Mouse (Mus musculus): ENCODE results near the gene Phtf1. TPM values are rescaled to one million over a fixed set of nuclear protein-coding genes. Genes with fewer than 3 reads are reported as not detected.

Phtf1 gene
- 21.2 and 21.9 TPM in 2 replicates for polyA plus RNA-seq (2015; fragmentation: Nextera tagmentation; extraction: Ambion mirVana)

DNA sequence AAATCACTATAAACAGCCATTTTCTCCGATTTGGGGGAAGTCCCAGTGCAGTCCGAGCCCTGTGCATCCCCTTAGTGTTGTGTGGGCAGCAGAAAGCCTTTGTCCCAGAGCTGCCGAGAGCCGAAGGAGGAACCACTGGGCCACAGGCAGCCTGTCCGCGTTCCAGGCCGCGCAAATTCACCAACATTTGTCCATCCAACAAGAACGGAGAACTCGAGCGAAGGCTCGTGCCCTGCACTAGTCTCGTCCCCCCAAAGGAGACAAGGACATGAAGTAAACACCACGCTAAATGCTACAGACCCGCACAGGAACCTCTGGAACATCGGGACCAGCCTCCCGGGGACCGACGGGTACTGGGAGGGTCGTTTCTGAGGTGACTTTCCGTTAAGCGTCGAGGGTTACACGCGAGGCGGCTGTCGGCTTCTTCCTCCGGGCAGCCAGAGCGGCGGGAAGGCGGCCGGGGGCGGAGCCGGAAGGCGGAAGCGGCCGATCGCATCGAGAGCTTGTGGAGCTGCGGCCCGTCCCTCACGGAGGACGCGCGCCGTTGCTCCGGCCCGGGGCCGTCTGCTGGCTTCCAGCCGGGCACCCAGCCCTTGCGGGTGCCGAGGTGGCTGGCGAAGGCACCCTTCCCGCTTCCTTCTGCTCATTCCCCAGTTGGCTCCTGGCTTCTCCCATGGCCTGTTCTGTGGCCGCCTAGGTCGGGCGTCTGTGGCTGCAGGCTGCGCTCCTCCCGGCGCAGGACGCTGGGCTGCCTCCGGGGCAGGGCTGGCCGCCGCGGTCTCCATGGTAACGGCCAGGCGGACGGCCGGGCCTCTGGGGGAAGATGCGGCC lies at the start of gene Phtf1:
Gene Phtf1, plus strand, starts transcription at position 250 of the 831 bp plus-strand sequence.
- Histone ChIP-seq H3K9me3 (replicated peaks; ENCODE audit: control insufficient read depth, low read length, poor library complexity, severe bottlenecking) (no peaks in the 10 kb centered on the region), H3K27me3 (ENCODE audit: control insufficient read depth, insufficient read depth, low read depth, low read length) (no peaks in the 10 kb centered on the region), H3K4me2 (ENCODE audit: low read length) (peak within 1 kb of the TSS; percentile 74), H3K4me3 (ENCODE audit: low read depth, low read length) (peak within 1 kb of the TSS; percentile 76), H3K9ac (ENCODE audit: low read depth, low read length) (peak within 1 kb of the TSS; percentile 99), H3K4me1 (ENCODE audit: control insufficient read depth, insufficient read depth, low read length) (peaks cover 22% of the 10 kb centered on the region), H3K27ac (ENCODE audit: low read length) (peak within 1 kb of the TSS; percentile 99), H3K36me3 (ENCODE audit: control insufficient read depth, insufficient read depth, low read length) (0 out of 2 replicates have a peak, but pooled peaks cover 2% of the 10 kb centered on the region)
- under 1% methylated on average over 51 of the region's 70 CpGs for WGBS
- ATAC-seq: peak; percentile 96

DNA sequence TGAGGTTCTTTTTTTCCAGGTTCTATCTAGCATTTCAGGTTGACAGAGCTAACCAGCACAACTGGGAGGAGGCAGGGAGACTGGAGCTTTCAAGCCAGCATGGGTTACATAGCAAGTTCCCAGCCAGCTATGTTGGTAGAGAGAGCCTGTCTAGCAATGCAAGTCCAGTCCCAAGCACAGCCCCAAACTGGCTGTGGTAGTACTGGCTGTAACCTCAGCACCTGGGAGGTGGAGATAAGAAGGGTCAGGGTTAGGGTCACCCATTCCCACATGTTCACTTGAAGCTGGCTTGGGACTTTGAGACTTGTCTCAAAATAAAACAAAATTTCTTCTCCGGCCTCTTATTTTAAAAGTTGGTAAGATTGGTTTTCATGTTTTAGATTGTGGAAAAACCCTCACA lies 47.8 kb upstream of the Phtf1 start:
- peaks cover 23% of the 10 kb centered on the region for H3K4me1 ChIP-seq (ENCODE audit: control insufficient read depth, insufficient read depth, low read length)
- no peaks in the 10 kb centered on the region for H3K36me3 ChIP-seq (ENCODE audit: control insufficient read depth, insufficient read depth, low read length)
- no peak overlapping the region for H3K27ac ChIP-seq (ENCODE audit: low read length)
- H3K9me3 ChIP-seq (replicated peaks; ENCODE audit: control insufficient read depth, low read length, poor library complexity, severe bottlenecking): no peaks in the 10 kb centered on the region
- H3K4me2 ChIP-seq (ENCODE audit: low read length): no peak overlapping the region
- no peaks in the 10 kb centered on the region for H3K27me3 ChIP-seq (ENCODE audit: control insufficient read depth, insufficient read depth, low read depth, low read length)
- no peak for ATAC-seq
- WGBS: 98% methylated on average over 1 of the region's 1 CpGs
- H3K9ac ChIP-seq (ENCODE audit: low read depth, low read length): no peak overlapping the region
- no peak overlapping the region for H3K4me3 ChIP-seq (ENCODE audit: low read depth, low read length)

DNA sequence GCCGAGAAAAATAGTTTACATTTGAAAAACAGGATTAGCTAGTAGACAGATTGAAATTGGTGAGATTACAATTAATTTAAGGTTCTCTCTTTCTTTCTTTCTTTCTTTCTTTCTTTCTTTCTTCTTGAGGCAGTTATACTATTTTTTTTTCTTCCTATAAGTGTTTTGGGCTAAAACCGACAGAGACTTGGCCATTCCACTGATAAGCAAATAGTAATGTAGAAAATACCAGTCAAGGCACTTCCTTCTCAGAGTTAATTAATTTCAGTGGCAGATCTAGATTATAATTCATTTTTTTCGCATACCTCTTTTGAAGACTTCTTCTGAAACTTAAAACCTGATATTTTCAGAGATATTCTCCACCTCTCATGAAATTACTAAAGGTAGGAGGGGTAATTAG lies 42.6 kb upstream of the Phtf1 start:
- Histone ChIP-seq H3K4me3 (ENCODE audit: low read depth, low read length) (no peak overlapping the region), H3K4me1 (ENCODE audit: control insufficient read depth, insufficient read depth, low read length) (peaks cover 14% of the 10 kb centered on the region), H3K27ac (ENCODE audit: low read length) (no peak overlapping the region), H3K9ac (ENCODE audit: low read depth, low read length) (no peak overlapping the region), H3K9me3 (replicated peaks; ENCODE audit: control insufficient read depth, low read length, poor library complexity, severe bottlenecking) (no peaks in the 10 kb centered on the region), H3K4me2 (ENCODE audit: low read length) (no peak overlapping the region), H3K36me3 (ENCODE audit: control insufficient read depth, insufficient read depth, low read length) (peaks cover 2% of the 10 kb centered on the region; the same call in 1 of the 2 replicates), H3K27me3 (ENCODE audit: control insufficient read depth, insufficient read depth, low read depth, low read length) (no peaks in the 10 kb centered on the region)
- 51% methylated on average over 3 of the region's 3 CpGs for WGBS
- ATAC-seq: no peak

DNA sequence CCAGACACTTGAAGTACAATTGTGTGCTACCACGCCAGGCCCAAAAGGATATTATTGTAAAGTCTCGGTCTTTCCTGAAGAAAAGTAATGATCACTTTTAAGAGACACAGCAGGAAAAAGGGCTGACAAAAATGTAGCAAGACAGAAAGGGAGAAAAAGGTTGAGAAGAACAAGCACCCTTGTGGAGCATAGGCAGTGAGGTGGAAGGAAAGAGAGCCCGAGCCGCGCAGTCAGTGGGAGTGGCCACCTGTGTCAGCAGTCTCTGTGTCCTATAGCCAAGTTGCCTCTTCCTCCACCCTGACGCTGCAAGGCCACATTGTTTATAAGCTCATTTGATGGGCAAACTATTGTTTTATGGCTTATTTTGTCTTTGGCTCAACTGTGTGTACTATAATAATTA lies 40.4 kb upstream of the Phtf1 start:
- Histone ChIP-seq H3K9ac (ENCODE audit: low read depth, low read length) (no peak overlapping the region), H3K4me1 (ENCODE audit: control insufficient read depth, insufficient read depth, low read length) (peaks cover 12% of the 10 kb centered on the region), H3K4me3 (ENCODE audit: low read depth, low read length) (no peak overlapping the region), H3K27me3 (ENCODE audit: control insufficient read depth, insufficient read depth, low read depth, low read length) (no peaks in the 10 kb centered on the region), H3K36me3 (ENCODE audit: control insufficient read depth, insufficient read depth, low read length) (peaks cover 2% of the 10 kb centered on the region; the same call in 1 of the 2 replicates), H3K27ac (ENCODE audit: low read length) (no peak overlapping the region), H3K4me2 (ENCODE audit: low read length) (no peak overlapping the region), H3K9me3 (replicated peaks; ENCODE audit: control insufficient read depth, low read length, poor library complexity, severe bottlenecking) (no peaks in the 10 kb centered on the region)
- 41% methylated on average over 6 of the region's 6 CpGs for WGBS
- ATAC-seq: no peak

DNA sequence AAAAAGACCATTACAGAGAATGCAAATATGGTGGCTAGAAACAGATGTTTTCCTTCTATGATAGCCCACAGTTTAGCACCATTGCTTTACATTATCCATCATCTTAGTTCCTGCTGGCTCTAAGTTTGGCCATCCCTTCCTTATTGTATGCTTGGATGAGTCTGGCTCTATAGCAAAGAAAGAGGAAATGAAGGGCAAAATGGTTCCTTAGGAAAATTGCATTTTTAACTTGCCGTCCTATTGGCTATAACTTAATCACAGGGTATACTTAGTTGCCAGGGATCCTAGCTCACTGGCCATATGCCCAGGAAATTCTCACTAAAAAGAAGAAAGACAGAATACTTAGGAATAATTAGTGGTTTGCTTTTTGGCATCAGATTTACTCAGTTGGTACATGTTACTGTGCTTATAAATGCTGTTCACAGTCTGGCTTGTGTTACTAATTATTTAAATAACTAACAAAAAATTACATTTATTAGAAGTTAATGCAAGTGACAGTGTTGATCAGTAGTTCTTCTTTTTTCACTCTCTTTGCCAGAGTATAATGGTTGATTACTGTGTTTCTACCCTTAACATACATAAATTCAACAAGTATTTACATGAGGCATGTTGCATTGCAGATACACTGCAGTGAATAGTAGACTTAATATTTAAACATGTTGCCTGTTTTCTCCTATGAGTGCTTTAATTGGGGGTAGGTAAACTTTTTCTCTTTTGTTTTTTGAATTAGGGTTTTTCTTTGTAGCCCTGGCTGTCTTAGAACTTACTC lies 22.9 kb upstream of the Phtf1 start:
- no peaks in the 10 kb centered on the region for H3K27me3 ChIP-seq (ENCODE audit: control insufficient read depth, insufficient read depth, low read depth, low read length)
- no peak overlapping the region for H3K9ac ChIP-seq (ENCODE audit: low read depth, low read length)
- 0 out of 2 replicates have a peak, but pooled peaks have one; percentile 32 for ATAC-seq
- no peak overlapping the region for H3K27ac ChIP-seq (ENCODE audit: low read length)
- H3K4me2 ChIP-seq (ENCODE audit: low read length): no peak overlapping the region
- H3K4me3 ChIP-seq (ENCODE audit: low read depth, low read length): no peak overlapping the region
- H3K36me3 ChIP-seq (ENCODE audit: control insufficient read depth, insufficient read depth, low read length): no peaks in the 10 kb centered on the region
- H3K9me3 ChIP-seq (replicated peaks; ENCODE audit: control insufficient read depth, low read length, poor library complexity, severe bottlenecking): no peaks in the 10 kb centered on the region
- WGBS: 54% methylated on average over 1 of the region's 1 CpGs
- 0 out of 2 replicates have a peak, but pooled peaks cover 2% of the 10 kb centered on the region for H3K4me1 ChIP-seq (ENCODE audit: control insufficient read depth, insufficient read depth, low read length)

DNA sequence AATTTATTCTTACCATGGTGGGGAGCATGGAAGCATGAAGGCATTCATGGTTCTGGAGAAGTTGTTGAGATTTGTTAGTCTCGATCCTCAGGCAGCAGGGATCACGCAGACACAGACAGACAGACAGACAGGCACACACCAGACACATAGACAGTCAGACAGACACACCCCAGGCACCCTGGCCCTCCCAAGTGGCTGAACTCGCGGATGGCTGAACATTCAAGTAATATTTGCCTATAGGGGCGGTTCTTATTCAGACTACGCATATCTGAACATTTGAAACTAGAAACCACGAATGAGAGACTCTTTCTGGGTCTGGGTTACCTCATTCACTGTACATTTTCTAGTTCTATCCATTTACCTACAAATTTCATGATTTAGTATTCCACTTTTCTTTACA lies 19.2 kb upstream of the Phtf1 start:
- no peak overlapping the region for H3K27ac ChIP-seq (ENCODE audit: low read length)
- no peaks in the 10 kb centered on the region for H3K27me3 ChIP-seq (ENCODE audit: control insufficient read depth, insufficient read depth, low read depth, low read length)
- 0 out of 2 replicates have a peak, but pooled peaks cover 2% of the 10 kb centered on the region for H3K4me1 ChIP-seq (ENCODE audit: control insufficient read depth, insufficient read depth, low read length)
- no peaks in the 10 kb centered on the region for H3K36me3 ChIP-seq (ENCODE audit: control insufficient read depth, insufficient read depth, low read length)
- H3K9me3 ChIP-seq (replicated peaks; ENCODE audit: control insufficient read depth, low read length, poor library complexity, severe bottlenecking): no peaks in the 10 kb centered on the region
- H3K9ac ChIP-seq (ENCODE audit: low read depth, low read length): no peak overlapping the region
- no peak overlapping the region for H3K4me2 ChIP-seq (ENCODE audit: low read length)
- no peak overlapping the region for H3K4me3 ChIP-seq (ENCODE audit: low read depth, low read length)
- WGBS: 90% methylated on average over 7 of the region's 7 CpGs
- ATAC-seq: no peak

DNA sequence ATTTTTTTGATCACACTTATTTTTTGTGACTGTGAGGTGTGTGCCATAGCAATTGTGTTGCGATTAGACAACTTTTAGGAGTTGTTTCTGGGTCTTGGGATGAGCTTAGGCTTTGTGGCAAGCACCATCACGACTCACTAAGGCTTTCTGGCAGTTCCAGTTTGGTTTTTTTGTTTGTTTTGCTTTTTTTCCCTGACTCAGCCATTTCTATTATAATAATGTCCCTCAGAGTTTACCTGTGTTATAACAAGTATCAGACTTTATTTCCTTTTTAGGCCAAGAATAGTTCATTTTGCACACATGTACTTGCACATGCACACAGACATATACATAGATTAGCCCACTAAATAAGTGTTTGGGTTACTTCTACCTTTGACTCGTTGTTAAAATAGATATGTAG lies 7.3 kb upstream of the Phtf1 start:
- Histone ChIP-seq H3K4me2 (ENCODE audit: low read length) (no peak overlapping the region), H3K27me3 (ENCODE audit: control insufficient read depth, insufficient read depth, low read depth, low read length) (no peaks in the 10 kb centered on the region), H3K9ac (ENCODE audit: low read depth, low read length) (no peak overlapping the region), H3K36me3 (ENCODE audit: control insufficient read depth, insufficient read depth, low read length) (no peaks in the 10 kb centered on the region), H3K9me3 (replicated peaks; ENCODE audit: control insufficient read depth, low read length, poor library complexity, severe bottlenecking) (no peaks in the 10 kb centered on the region), H3K4me1 (ENCODE audit: control insufficient read depth, insufficient read depth, low read length) (no peaks in the 10 kb centered on the region), H3K27ac (ENCODE audit: low read length) (no peak overlapping the region), H3K4me3 (ENCODE audit: low read depth, low read length) (no peak overlapping the region)
- 94% methylated on average over 3 of the region's 3 CpGs for WGBS
- ATAC-seq: no peak

DNA sequence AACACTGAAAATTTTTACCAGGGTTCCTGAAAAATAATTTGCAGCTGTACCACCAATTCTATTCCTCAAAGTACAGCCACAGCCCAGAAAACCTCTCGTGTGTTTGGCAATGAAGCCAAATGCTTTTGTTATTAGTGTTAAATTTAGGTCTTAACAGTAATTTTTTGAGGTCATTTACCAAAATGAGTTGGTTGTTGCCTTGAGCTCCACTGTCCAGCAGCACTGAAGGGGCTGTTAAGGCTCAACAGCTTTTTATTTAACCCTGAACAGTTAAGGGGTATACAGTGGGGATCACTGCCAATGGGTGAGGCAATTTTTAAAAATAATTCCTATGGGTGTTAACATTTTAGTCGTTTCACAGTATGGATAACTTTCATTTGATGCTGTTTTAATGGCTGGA lies 679 bp upstream of the Phtf1 start:
- Histone ChIP-seq H3K9ac (ENCODE audit: low read depth, low read length) (peak overlapping the region; percentile 99), H3K4me2 (ENCODE audit: low read length) (peak overlapping the region; percentile 74), H3K9me3 (replicated peaks; ENCODE audit: control insufficient read depth, low read length, poor library complexity, severe bottlenecking) (no peaks in the 10 kb centered on the region), H3K4me1 (ENCODE audit: control insufficient read depth, insufficient read depth, low read length) (peaks cover 22% of the 10 kb centered on the region), H3K36me3 (ENCODE audit: control insufficient read depth, insufficient read depth, low read length) (0 out of 2 replicates have a peak, but pooled peaks cover 2% of the 10 kb centered on the region), H3K27ac (ENCODE audit: low read length) (peak overlapping the region; percentile 99), H3K27me3 (ENCODE audit: control insufficient read depth, insufficient read depth, low read depth, low read length) (no peaks in the 10 kb centered on the region), H3K4me3 (ENCODE audit: low read depth, low read length) (peak overlapping the region; percentile 76)
- no peak for ATAC-seq
- WGBS: 12% methylated on average over 2 of the region's 2 CpGs

DNA sequence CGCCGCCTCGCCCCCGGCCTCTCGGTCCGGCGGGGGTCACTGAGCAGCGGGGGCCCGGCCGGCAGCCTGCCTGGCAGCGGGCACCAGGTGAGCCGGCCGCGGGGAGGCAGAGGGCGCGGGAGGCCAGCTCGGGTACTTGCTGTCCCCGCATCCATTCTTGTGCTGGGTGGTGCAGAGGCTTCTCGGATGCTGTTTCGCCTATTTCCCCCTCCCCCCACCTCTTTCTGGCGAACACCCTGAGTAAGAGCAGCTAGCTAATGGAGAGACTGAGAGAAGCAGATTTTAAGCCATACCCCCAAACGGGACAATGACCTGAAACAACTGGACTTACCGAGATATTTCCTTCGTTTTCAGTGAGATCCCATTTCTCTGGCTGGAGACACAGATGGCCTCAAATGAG lies 791 bp downstream of the Phtf1 start:
- Histone ChIP-seq H3K4me2 (ENCODE audit: low read length) (peak overlapping the region; percentile 74), H3K9ac (ENCODE audit: low read depth, low read length) (peak overlapping the region; percentile 99), H3K27ac (ENCODE audit: low read length) (peak overlapping the region; percentile 99), H3K4me1 (ENCODE audit: control insufficient read depth, insufficient read depth, low read length) (peaks cover 22% of the 10 kb centered on the region), H3K36me3 (ENCODE audit: control insufficient read depth, insufficient read depth, low read length) (0 out of 2 replicates have a peak, but pooled peaks cover 5% of the 10 kb centered on the region), H3K9me3 (replicated peaks; ENCODE audit: control insufficient read depth, low read length, poor library complexity, severe bottlenecking) (no peaks in the 10 kb centered on the region), H3K4me3 (ENCODE audit: low read depth, low read length) (peak overlapping the region; percentile 76), H3K27me3 (ENCODE audit: control insufficient read depth, insufficient read depth, low read depth, low read length) (no peaks in the 10 kb centered on the region)
- WGBS: under 1% methylated on average over 16 of the region's 24 CpGs
- ATAC-seq: peak; percentile 80
